Mouse (Mus musculus): ENCODE results near the gene Ugt1a2.

Ugt1a2 gene

GRCm38 (mm10) chr1:88258361-88258760 is 58.0 kb downstream of the Ugt1a2 start:
- no peak for DNase-seq (ENCODE audit: low spot score in 2 of 2)

GRCm38 (mm10) chr1:88258881-88259642 is 58.7 kb downstream of the Ugt1a2 start:
- DNase-seq (ENCODE audit: low spot score in 2 of 2) = no peak

DNA sequence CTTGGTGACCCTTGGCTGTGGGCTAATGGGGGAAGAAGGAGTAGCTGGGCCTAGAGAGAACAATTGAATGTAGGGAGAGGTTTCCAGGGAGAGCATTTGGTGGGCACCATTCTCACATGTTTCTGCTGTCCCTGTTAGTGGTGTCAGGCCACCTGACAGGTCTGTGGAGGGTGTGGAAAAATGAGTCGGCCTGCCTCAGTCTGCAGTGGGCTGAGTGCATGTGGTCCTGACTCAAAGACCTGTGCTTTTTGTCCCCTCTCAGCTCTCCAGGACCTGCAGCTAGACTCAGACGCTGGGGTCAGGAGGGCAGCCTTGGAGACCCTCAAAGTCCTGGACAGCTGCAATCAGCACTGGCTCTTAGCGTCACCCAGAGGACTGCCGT is 59.2 kb downstream of the Ugt1a2 start:
- no peak for DNase-seq (ENCODE audit: low spot score in 2 of 2)

DNA sequence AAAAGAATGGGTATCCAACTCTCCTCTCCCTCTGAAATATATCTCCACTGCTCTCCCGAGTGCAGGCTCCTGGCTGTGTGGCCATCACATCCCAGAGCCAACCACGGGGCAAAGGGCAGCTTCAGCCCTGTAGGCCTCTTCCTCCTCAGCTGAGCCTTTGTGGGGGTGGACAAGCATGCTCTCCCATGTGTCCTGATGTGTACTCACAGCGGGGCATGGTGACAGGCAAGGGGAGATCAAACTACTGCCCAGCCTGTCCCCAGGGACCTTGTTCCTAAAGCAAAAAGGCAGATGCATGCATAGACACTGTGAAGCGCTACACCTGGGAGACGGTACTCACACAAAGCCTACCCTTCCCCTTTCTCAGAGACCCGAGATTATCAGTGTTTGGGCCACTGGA is 59.7 kb downstream of the Ugt1a2 start:
- DNase-seq (ENCODE audit: low spot score in 2 of 2) = no peak

GRCm38 (mm10) chr1:88260604-88261377 is 60.4 kb downstream of the Ugt1a2 start:
- DNase-seq (ENCODE audit: low spot score in 2 of 2) = peak in 1 of 2 experiments; percentile 27

DNA sequence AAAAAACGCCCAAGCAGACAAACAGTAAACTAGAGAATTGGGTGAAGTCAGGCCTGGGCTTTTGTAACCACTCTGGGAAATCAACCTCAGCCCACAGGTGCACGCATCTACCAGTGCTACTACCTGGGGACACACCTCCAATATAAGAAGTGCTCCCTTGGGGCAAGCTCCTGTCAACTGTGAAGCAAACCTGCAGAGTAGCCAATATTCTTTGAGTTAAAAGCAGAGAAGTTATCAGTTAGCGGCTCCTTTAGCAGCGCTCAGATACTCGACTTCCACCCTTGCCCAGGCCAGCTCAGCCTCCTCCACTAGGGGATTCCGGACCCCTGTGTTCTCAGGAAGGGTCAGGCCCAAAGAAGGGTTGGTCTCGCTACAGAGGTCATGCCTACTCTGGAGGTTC is 61.3 kb downstream of the Ugt1a2 start:
- peak in 1 of 2 experiments; percentile 31 for DNase-seq (ENCODE audit: low spot score in 2 of 2)

GRCm38 (mm10) chr1:88262255-88262654 is 61.9 kb downstream of the Ugt1a2 start:
- peak in 1 of 2 experiments; percentile 72 for DNase-seq (ENCODE audit: low spot score in 2 of 2)

DNA sequence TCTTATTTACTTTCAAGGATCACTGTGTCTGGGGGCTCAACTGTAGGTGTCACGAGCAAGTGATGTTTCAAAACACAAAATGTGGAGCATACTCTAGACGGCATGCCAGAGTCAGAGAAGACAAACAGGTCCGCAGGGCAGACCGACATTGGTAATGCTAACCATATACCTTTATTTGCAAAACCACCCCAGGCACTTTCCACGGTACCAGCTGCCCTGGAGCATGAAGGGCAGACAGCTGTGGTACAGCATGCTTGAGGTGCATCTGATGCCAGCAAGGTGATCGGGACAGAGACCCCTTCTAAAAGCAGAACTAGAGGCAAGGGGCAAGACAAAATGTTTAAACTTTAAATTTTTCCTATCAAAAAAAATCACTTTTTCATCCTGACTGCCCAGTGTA is 62.6 kb downstream of the Ugt1a2 start:
- peak in 1 of 2 experiments; percentile 39 for DNase-seq (ENCODE audit: low spot score in 2 of 2)

DNA sequence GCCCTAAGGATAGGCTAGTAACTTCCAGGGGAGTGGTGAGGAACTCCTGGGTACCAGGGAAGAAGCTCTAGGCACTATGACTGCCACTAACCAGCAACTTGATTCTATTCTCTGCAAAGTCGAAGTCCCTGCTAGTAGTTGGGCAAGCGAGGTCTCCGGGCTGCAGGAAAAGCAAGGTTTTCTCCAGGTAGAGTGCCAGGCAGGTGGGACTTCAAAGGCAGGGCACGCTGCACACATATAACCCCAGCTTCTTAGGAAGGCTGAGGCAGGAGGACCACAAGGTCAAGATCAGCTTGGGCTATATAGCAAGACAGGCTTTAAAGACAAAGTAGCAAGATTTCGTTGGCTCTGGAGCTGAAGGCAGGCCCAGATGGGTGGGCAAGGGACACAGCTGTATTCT is 63.4 kb downstream of the Ugt1a2 start:
- DNase-seq (ENCODE audit: low spot score in 2 of 2) = peak in 1 of 2 experiments; percentile 27

DNA sequence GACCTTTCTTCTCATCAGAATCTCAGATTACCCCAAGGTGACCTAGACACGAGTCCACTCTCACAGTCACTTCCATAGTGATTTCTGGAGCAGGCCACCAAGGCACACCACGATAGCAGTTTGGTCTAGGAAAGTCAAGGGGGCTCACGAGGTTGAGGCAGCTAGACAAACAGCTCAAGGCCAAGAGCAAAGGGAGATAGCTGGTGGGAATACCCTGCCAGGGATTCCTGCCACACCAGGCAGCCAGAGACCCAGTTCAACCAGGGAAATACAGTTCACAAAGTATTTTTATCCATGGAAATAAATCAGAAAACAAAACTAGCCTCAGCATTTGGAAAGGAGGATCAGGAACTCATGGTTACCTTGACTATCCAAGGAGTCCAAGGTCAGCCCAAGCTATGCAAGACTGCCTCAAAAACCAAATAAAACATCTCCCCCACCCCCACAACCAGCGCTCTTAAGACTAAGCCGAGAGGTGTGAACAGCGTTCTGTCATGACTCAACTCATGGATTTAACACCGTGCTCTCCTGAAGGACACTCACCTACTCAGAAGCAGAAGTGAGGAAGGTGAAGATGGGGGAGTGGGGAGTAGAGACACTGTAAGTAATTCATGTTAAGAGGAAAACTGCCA is 64.0 kb downstream of the Ugt1a2 start:
- DNase-seq (ENCODE audit: low spot score in 2 of 2) = no peak

DNA sequence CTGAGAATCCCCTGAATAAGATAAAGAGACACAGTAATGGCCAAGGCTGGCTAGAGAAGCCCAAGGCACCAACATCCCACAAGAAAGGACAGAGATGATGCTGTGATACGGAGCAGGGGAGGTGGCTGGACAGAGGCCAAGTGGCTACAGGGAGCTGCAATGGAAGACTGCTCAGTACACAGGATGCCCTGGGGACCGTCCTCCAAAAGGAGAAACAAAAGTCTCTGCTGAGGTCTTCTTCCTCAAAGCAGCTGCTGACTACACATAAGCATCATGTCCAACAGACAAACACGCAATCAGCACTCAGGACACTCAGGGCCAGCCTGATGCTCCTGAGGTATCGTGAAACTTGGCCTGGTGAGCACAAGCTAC is 64.5 kb downstream of the Ugt1a2 start:
- DNase-seq (ENCODE audit: low spot score in 2 of 2) = peak in 1 of 2 experiments; percentile 56

DNA sequence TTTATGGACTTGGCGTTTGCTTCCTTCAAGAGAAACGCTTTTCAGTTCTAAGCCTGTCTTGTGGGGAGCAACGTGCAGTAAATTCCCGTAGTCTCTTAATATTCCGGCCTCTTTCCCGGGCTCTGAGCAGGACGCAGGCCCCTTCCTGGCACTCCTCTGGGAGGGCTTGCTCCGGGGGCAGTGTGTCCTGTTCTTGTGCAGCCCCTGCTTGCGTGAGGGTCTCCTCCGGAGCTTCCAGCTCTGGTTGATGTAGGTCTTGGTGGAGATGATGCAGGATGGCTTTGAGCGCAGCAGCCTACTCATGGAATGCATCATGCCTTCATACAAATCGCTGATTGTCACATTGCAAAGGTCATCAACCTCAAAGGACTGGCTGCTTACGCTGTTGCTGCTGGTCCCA is 65.7 kb downstream of the Ugt1a2 start:
- no peak for DNase-seq (ENCODE audit: low spot score in 2 of 2)

DNA sequence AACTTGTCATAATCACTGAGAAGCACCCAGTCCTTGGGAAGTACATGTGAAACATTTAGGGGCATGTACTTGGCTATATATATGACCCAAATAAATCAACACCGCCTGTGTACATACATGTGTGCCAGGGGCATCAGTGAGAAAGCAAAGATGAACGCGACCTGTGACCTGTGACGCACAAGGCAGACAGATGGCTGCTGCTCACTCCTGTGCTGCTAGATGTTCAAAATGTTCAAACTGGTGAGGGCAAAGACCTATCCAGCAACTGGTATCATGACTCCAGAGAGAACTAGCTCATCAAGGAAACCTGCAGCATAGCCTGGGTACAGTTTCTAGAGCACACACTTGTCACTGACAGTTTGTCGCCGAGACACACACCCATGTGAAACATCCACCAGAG is 67.1 kb downstream of the Ugt1a2 start:
- DNase-seq (ENCODE audit: low spot score in 2 of 2) = no peak

DNA sequence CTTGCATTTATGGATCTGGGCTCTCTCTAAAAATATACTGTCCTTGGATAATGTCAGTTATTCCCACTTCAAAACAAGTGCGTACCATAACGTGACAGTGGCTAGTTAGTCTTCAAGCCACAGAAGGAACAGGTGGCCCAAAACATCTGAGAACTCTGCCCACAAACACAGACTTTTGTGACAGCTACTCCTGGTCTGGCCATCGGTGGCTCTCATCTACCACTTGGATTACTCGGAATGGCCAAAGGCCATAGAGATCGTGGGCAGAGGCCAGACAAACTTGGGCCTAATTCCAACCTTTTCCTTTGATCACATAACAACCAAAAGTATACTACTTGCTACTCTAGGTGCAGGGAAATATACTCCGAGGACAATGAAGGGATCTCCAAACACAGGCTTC is 67.7 kb downstream of the Ugt1a2 start:
- no peak for DNase-seq (ENCODE audit: low spot score in 2 of 2)
